ENCODE assay signal across 15 mouse cellular contexts in genomic region chr5:87871423-87871822, GRCm38 (mm10). TPM values are rescaled to one million over a fixed set of nuclear protein-coding genes. Genes with fewer than 3 reads are reported as not detected.
A peak's percentile ranks its signal among the peaks of the same experiment; 100 is the strongest.
DNase-seq lines count a peak whose midpoint lies in the region; ATAC-seq and TF ChIP-seq lines count a peak whose summit lies in the region.
"Had no signal": no experiment of that assay in that cellular context is flagged by ENCODE, and none has a peak within 500 bp of the region (broad histone marks: within the 10 kb centered on the region; RNA-seq: fewer than 3 reads in every experiment).

No protein-coding gene starts in this region.

- H3K27ac ChIP-seq in kidney, postnatal 0 days, result no peak overlapping the region
- no peak overlapping the region for H3K27ac ChIP-seq in embryonic facial prominence, embryonic 10.5 days (replicated peaks)
- H3K27ac ChIP-seq: macrophage had no signal

- 29% methylated on average over 4 of the region's 4 CpGs for WGBS in kidney, postnatal 0 days
- 39% methylated on average over 4 of the region's 4 CpGs for WGBS in embryonic facial prominence, embryonic 10.5 days

- ATAC-seq in kidney, postnatal 0 days (replicated peaks; ENCODE audit: low FRiP score, low read depth), result no peak
- ATAC-seq in megakaryocyte progenitor cell, adult 5-6 weeks (replicated peaks; ENCODE audit: poor library complexity), result no peak

- H3K4me1 ChIP-seq in kidney, postnatal 0 days (replicated peaks; ENCODE audit: insufficient read depth, low read length), result no peaks in the 10 kb centered on the region
- no peaks in the 10 kb centered on the region for H3K4me1 ChIP-seq in embryonic facial prominence, embryonic 10.5 days
- H3K4me1 ChIP-seq: heart, embryonic 12.5 days had no signal

- DNase-seq in adrenal gland, postnatal 14 days, result peak; percentile 15
- DNase-seq in adrenal gland, adult 2 months, result no peak
- peak; percentile 8 for DNase-seq in kidney, postnatal 0 days (ENCODE audit: low spot score)
- no peak for DNase-seq in kidney, adult 9 months
- DNase-seq in thymus, postnatal 4 days, result peak; percentile 10
- DNase-seq in thymus, postnatal 25 days, result no peak
- no peak for DNase-seq in embryonic facial prominence, embryonic 10.5 days (ENCODE audit: low spot score)
- DNase-seq: B cell, adult 2 months; cerebellum, adult 11-12 months had no signal

- H3K9ac ChIP-seq in kidney, postnatal 0 days (ENCODE audit: low read depth, low read length), result no peak overlapping the region
- H3K9ac ChIP-seq: heart, embryonic 12.5 days had no signal

- H3K36me3 ChIP-seq in kidney, postnatal 0 days (ENCODE audit: insufficient read depth, low read length), result no peaks in the 10 kb centered on the region
- H3K36me3 ChIP-seq in embryonic facial prominence, embryonic 10.5 days (replicated peaks), result no peaks in the 10 kb centered on the region
- H3K36me3 ChIP-seq: heart, embryonic 12.5 days had no signal

- no peak overlapping the region for H3K4me2 ChIP-seq in kidney, postnatal 0 days (ENCODE audit: low read length)
- H3K4me2 ChIP-seq: heart, embryonic 12.5 days had no signal

- H3K27me3 ChIP-seq in kidney, postnatal 0 days (ENCODE audit: insufficient read depth, low read length), result no peaks in the 10 kb centered on the region
- H3K27me3 ChIP-seq in embryonic facial prominence, embryonic 10.5 days (replicated peaks; ENCODE audit: low read depth, poor library complexity, severe bottlenecking), result no peaks in the 10 kb centered on the region
- H3K27me3 ChIP-seq: heart, embryonic 12.5 days had no signal

- H3K9me3 ChIP-seq in kidney, postnatal 0 days (replicated peaks; ENCODE audit: low read length), result no peaks in the 10 kb centered on the region
- H3K9me3 ChIP-seq in embryonic facial prominence, embryonic 10.5 days, result no peaks in the 10 kb centered on the region
- H3K9me3 ChIP-seq: heart, embryonic 12.5 days had no signal

- peak; percentile 57; the same call in 1 of the 2 replicates for TF ChIP-seq CTCF in kidney, postnatal 0 days (IDR thresholded peaks at IDR 0.05; ENCODE audit: low read depth)

- H3K4me3 ChIP-seq in kidney, postnatal 0 days (replicated peaks; ENCODE audit: low read depth, low read length), result no peak overlapping the region
- no peak overlapping the region for H3K4me3 ChIP-seq in embryonic facial prominence, embryonic 10.5 days
- H3K4me3 ChIP-seq: heart, embryonic 12.5 days had no signal

RNA-seq across cellular contexts. Expression of gene Odam, which starts 13.4 kb away (rescaled TPM):
- not detected in 2 replicates for total RNA-seq in adrenal gland, postnatal 14 days (2021)
- total RNA-seq in adrenal gland, adult 2 months (2021), result not detected
- polyA plus RNA-seq in adrenal gland, adult 2 months (2012; rRNA removed), result not detected in 2 replicates
- polyA plus RNA-seq in kidney, postnatal 0 days (2015; fragmentation: Nextera tagmentation; extraction: Ambion mirVana), result 0.13 TPM in 1 of 2 replicates, not detected in the other
- not detected in 2 replicates for total RNA-seq in megakaryocyte progenitor cell, adult 5-6 weeks (2015)
- not detected in 2 replicates for total RNA-seq in megakaryocyte progenitor cell, adult 5-6 weeks (2017)
- polyA plus RNA-seq in embryonic facial prominence, embryonic 10.5 days (2016; fragmentation: Nextera tagmentation; extraction: Ambion mirVana), result not detected in 2 replicates
- polyA plus RNA-seq: frontal cortex, adult 2 months; heart, embryonic 12.5 days; limb, embryonic 14.5 days; macrophage; stomach, embryonic 14.5 days had no signal

RNA-seq across cellular contexts. Expression of gene Prr27, which starts 45.9 kb away (rescaled TPM):
- total RNA-seq in adrenal gland, postnatal 14 days (2021), result not detected in 2 replicates
- not detected for total RNA-seq in adrenal gland, adult 2 months (2021)
- polyA plus RNA-seq in adrenal gland, adult 2 months (2012; rRNA removed), result not detected in 2 replicates
- polyA plus RNA-seq in kidney, postnatal 0 days (2015; fragmentation: Nextera tagmentation; extraction: Ambion mirVana), result not detected in 2 replicates
- total RNA-seq in megakaryocyte progenitor cell, adult 5-6 weeks (2015), result not detected in 2 replicates
- not detected in 2 replicates for total RNA-seq in megakaryocyte progenitor cell, adult 5-6 weeks (2017)
- not detected in 2 replicates for polyA plus RNA-seq in embryonic facial prominence, embryonic 10.5 days (2016; fragmentation: Nextera tagmentation; extraction: Ambion mirVana)
- polyA plus RNA-seq: frontal cortex, adult 2 months; heart, embryonic 12.5 days; limb, embryonic 14.5 days; macrophage; stomach, embryonic 14.5 days had no signal

RNA-seq across cellular contexts. Expression of gene Csn3, which starts 54.0 kb away (rescaled TPM):
- not detected in 2 replicates for total RNA-seq in adrenal gland, postnatal 14 days (2021)
- total RNA-seq in adrenal gland, adult 2 months (2021), result not detected
- polyA plus RNA-seq in adrenal gland, adult 2 months (2012; rRNA removed), result not detected in 2 replicates
- polyA plus RNA-seq in kidney, postnatal 0 days (2015; fragmentation: Nextera tagmentation; extraction: Ambion mirVana), result 0.18 TPM in 1 of 2 replicates, not detected in the other
- total RNA-seq in megakaryocyte progenitor cell, adult 5-6 weeks (2015), result not detected in 2 replicates
- not detected in 2 replicates for total RNA-seq in megakaryocyte progenitor cell, adult 5-6 weeks (2017)
- polyA plus RNA-seq in embryonic facial prominence, embryonic 10.5 days (2016; fragmentation: Nextera tagmentation; extraction: Ambion mirVana), result 3.0 and 3.1 TPM in 2 replicates
- polyA plus RNA-seq: frontal cortex, adult 2 months; heart, embryonic 12.5 days; limb, embryonic 14.5 days; macrophage; stomach, embryonic 14.5 days had no signal

Comparison
In these comparisons a context has a peak if more than half of its experiments do, and no peak if none do; other contexts are left out.
1. DNase-seq: peak in adrenal gland, postnatal 14 days (single experiment), kidney, postnatal 0 days (single experiment) and thymus, postnatal 4 days (single experiment); none in adrenal gland, adult 2 months (single experiment), kidney, adult 9 months (single experiment), thymus, postnatal 25 days (single experiment) and embryonic facial prominence, embryonic 10.5 days (single experiment).